Mouse (Mus musculus): ENCODE measurements around the gene Nkpd1.
"Not testable (repeated sequence)": the region's sequence is repeated elsewhere in the genome, so short reads cannot be mapped to it uniquely, and the experiment has no call there.

Gene Nkpd1

GRCm38 (mm10) chr7:19506326-19506725 is 11.3 kb upstream of the Nkpd1 start:
- DNase-seq (ENCODE audit: low spot score in 2 of 2) = no peak

GRCm38 (mm10) chr7:19506969-19507611 is 10.5 kb upstream of the Nkpd1 start:
- DNase-seq (ENCODE audit: low spot score in 2 of 2) = peak; percentile 28 to 29

GRCm38 (mm10) chr7:19507612-19507981 is 10.0 kb upstream of the Nkpd1 start:
- DNase-seq (ENCODE audit: low spot score in 2 of 2) = no peak

GRCm38 (mm10) chr7:19508150-19508923 is 9.3 kb upstream of the Nkpd1 start, which contains the start of the genes Bloc1s3 and Trappc6a:
Gene Bloc1s3, minus strand, starts transcription at chr7:19508367.
Gene Trappc6a, plus strand, starts transcription at chr7:19508395.
- DNase-seq (ENCODE audit: low spot score in 2 of 2) = peak; percentile 96 to 97

GRCm38 (mm10) chr7:19508924-19509568 is 8.6 kb upstream of the Nkpd1 start:
- DNase-seq (ENCODE audit: low spot score in 2 of 2) = no peak

GRCm38 (mm10) chr7:19509786-19510185 is 7.9 kb upstream of the Nkpd1 start:
- no peak for DNase-seq (ENCODE audit: low spot score in 2 of 2)

GRCm38 (mm10) chr7:19511934-19512333 is 5.7 kb upstream of the Nkpd1 start:
- not testable (repeated sequence) for DNase-seq (ENCODE audit: low spot score in 2 of 2)

GRCm38 (mm10) chr7:19512353-19512752 is 5.3 kb upstream of the Nkpd1 start:
- no peak for DNase-seq (ENCODE audit: low spot score in 2 of 2)

- DNase-seq (ENCODE audit: low spot score in 2 of 2) = no peak
Observed at GRCm38 (mm10) chr7:19520032-19520431, 2.4 kb downstream of the Nkpd1 start.

GRCm38 (mm10) chr7:19523017-19523756 is 5.5 kb downstream of the Nkpd1 start:
- DNase-seq (ENCODE audit: low spot score in 2 of 2) = no peak

- peak; percentile 69 to 79 for DNase-seq (ENCODE audit: low spot score in 2 of 2)
Observed at GRCm38 (mm10) chr7:19523757-19524419, 6.2 kb downstream of the Nkpd1 start.

GRCm38 (mm10) chr7:19524420-19525104 is 6.9 kb downstream of the Nkpd1 start:
- DNase-seq (ENCODE audit: low spot score in 2 of 2) = no peak

GRCm38 (mm10) chr7:19525105-19525481 is 7.5 kb downstream of the Nkpd1 start:
- DNase-seq (ENCODE audit: low spot score in 2 of 2) = no peak

- no peak for DNase-seq (ENCODE audit: low spot score in 2 of 2)
Observed at GRCm38 (mm10) chr7:19531077-19531476, 13.4 kb downstream of the Nkpd1 start.

- DNase-seq (ENCODE audit: low spot score in 2 of 2) = no peak
Observed at GRCm38 (mm10) chr7:19532240-19532639, 14.6 kb downstream of the Nkpd1 start.

GRCm38 (mm10) chr7:19534676-19535075 is 17.0 kb downstream of the Nkpd1 start:
- no peak for DNase-seq (ENCODE audit: low spot score in 2 of 2)

- no peak for DNase-seq (ENCODE audit: low spot score in 2 of 2)
Observed at GRCm38 (mm10) chr7:19540771-19541566, 23.3 kb downstream of the Nkpd1 start.

- DNase-seq (ENCODE audit: low spot score in 2 of 2) = no peak
Observed at GRCm38 (mm10) chr7:19541681-19542154, 24.1 kb downstream of the Nkpd1 start.

- DNase-seq (ENCODE audit: low spot score in 2 of 2) = no peak
Observed at GRCm38 (mm10) chr7:19542155-19542691, 24.6 kb downstream of the Nkpd1 start.

GRCm38 (mm10) chr7:19543584-19543983 is 25.9 kb downstream of the Nkpd1 start:
- DNase-seq (ENCODE audit: low spot score in 2 of 2) = no peak

All from right cerebral cortex, adult 2 months (tissue).